Mouse (Mus musculus) heart, embryonic 11.5 days (tissue): ENCODE results near the gene Hace1. TPM values are rescaled to one million over a fixed set of nuclear protein-coding genes. Genes with fewer than 3 reads are reported as not detected.

ENCODE experiments used
- ATAC-seq: fragments of 200-750 bp; cut with Nextera tagmentation; replicated peaks from 2 replicates; pipeline ENCODE4 v1.8.0; 2017; ENCODE audit warnings: moderate library complexity; ENCODE audit not compliant: insufficient number of reproducible peaks, low FRiP score, low TSS enrichment
- H3K27ac ChIP-seq: fragments of 300-500 bp; sonication (generic); 2 replicates; pipeline ENCODE4 v1.5.1; 2014; ENCODE audit warnings: mild to moderate bottlenecking, low read depth, low read length
- H3K27me3 ChIP-seq: fragments of 300-500 bp; sonication (generic); 2 replicates; pipeline ENCODE4 v1.6.1; 2014; ENCODE audit warnings: mild to moderate bottlenecking, low read length, mixed read lengths; ENCODE audit not compliant: control insufficient read depth, insufficient read depth
- H3K36me3 ChIP-seq: fragments of 300-500 bp; sonication (generic); 2 replicates; pipeline ENCODE4 v1.6.1; 2014; ENCODE audit warnings: mild to moderate bottlenecking, low read length, moderate library complexity, mixed read lengths; ENCODE audit not compliant: control insufficient read depth, insufficient read depth
- H3K4me1 ChIP-seq: fragments of 300-500 bp; sonication (generic); 2 replicates; pipeline ENCODE4 v1.6.1; 2014; ENCODE audit warnings: low read length; ENCODE audit not compliant: control insufficient read depth, insufficient read depth
- H3K4me2 ChIP-seq: fragments of 300-500 bp; sonication (generic); 2 replicates; pipeline ENCODE4 v1.6.1; 2014; ENCODE audit warnings: mild to moderate bottlenecking, moderate library complexity
- H3K4me3 ChIP-seq: fragments of 300-500 bp; sonication (generic); 2 replicates; pipeline ENCODE4 v1.5.1; 2014; ENCODE audit warnings: low read depth, low read length
- H3K9ac ChIP-seq: fragments of 300-500 bp; sonication (generic); 2 replicates; pipeline ENCODE4 v1.6.1; 2014; ENCODE audit warnings: mild to moderate bottlenecking, low read depth, low read length, moderate library complexity
- H3K9me3 ChIP-seq: fragments of 300-500 bp; sonication (generic); replicated peaks from 2 replicates; pipeline ENCODE4 v1.6.1; 2016; ENCODE audit warnings: low read length; ENCODE audit not compliant: control insufficient read depth
- WGBS: fragments of 180-500 bp; shearing (Covaris S2); extraction: QIAGEN DNeasy Blood & Tissue Kit; methylation state at CpG from one replicate; pipeline ENCODE4 v1.1.7; 2014; ENCODE audit not compliant: insufficient replicate concordance; 5-methylcytosine and 5-hydroxymethylcytosine counted together
- polyA plus RNA-seq: library from polyadenylated mRNA; unstranded; fragments of >200 nt; fragmentation: Nextera tagmentation; extraction: Ambion mirVana; gene quantifications from 2 replicates; pipeline ENCODE4 v1.2.1, GENCODE M21; 2014

The Hace1 gene
- polyA plus RNA-seq, 1 experiment from 2014 or later = 22.5 TPM

GRCm38 (mm10) chr10:45605853-45606252, 28.2 kb downstream of the Hace1 start:
- Histone ChIP-seq H3K9ac (no peak overlapping the region), H3K9me3 (no peaks in the 10 kb centered on the region), H3K4me1 (no peaks in the 10 kb centered on the region), H3K27ac (no peak overlapping the region), H3K4me3 (no peak overlapping the region), H3K36me3 (peaks cover 10% of the 10 kb centered on the region), H3K27me3 (no peaks in the 10 kb centered on the region), H3K4me2 (no peak overlapping the region)
- ATAC-seq = no peak
- 86% methylated on average over 3 of the region's 3 CpGs for WGBS

- Histone ChIP-seq H3K4me3 (no peak overlapping the region), H3K27ac (no peak overlapping the region), H3K36me3 (peaks cover 10% of the 10 kb centered on the region), H3K27me3 (no peaks in the 10 kb centered on the region), H3K9me3 (no peaks in the 10 kb centered on the region), H3K4me2 (no peak overlapping the region), H3K4me1 (no peaks in the 10 kb centered on the region), H3K9ac (no peak overlapping the region)
- WGBS = 93% methylated on average over 1 of the region's 1 CpGs
- ATAC-seq = no peak
Measured at GRCm38 (mm10) chr10:45610727-45611126, 33.1 kb downstream of the Hace1 start.

- Histone ChIP-seq H3K27ac (no peak overlapping the region), H3K4me2 (no peak overlapping the region), H3K9me3 (no peaks in the 10 kb centered on the region), H3K4me1 (no peaks in the 10 kb centered on the region), H3K36me3 (no peaks in the 10 kb centered on the region), H3K9ac (no peak overlapping the region), H3K27me3 (no peaks in the 10 kb centered on the region), H3K4me3 (no peak overlapping the region)
- ATAC-seq = no peak; the same call in 1 of the 2 replicates
- 90% methylated on average over 5 of the region's 5 CpGs for WGBS
Measured at GRCm38 (mm10) chr10:45616012-45616411, 38.4 kb downstream of the Hace1 start.

GRCm38 (mm10) chr10:45619039-45619438, 41.4 kb downstream of the Hace1 start:
- no peak overlapping the region for H3K4me2 ChIP-seq
- WGBS = 60% methylated on average over 3 of the region's 3 CpGs
- no peaks in the 10 kb centered on the region for H3K36me3 ChIP-seq
- H3K9me3 ChIP-seq = no peaks in the 10 kb centered on the region
- no peaks in the 10 kb centered on the region for H3K27me3 ChIP-seq
- H3K27ac ChIP-seq = peak overlapping the region; percentile 41; the same call in 1 of the 2 replicates
- H3K4me3 ChIP-seq = no peak overlapping the region
- ATAC-seq = no peak
- H3K9ac ChIP-seq = no peak overlapping the region
- no peaks in the 10 kb centered on the region for H3K4me1 ChIP-seq

GRCm38 (mm10) chr10:45631995-45632394, 54.4 kb downstream of the Hace1 start:
- no peak overlapping the region for H3K4me3 ChIP-seq
- no peak overlapping the region for H3K9ac ChIP-seq
- no peaks in the 10 kb centered on the region for H3K27me3 ChIP-seq
- no peak overlapping the region for H3K27ac ChIP-seq
- no peak for ATAC-seq
- no peak overlapping the region for H3K4me2 ChIP-seq
- no peaks in the 10 kb centered on the region for H3K36me3 ChIP-seq
- H3K9me3 ChIP-seq = no peaks in the 10 kb centered on the region
- no peaks in the 10 kb centered on the region for H3K4me1 ChIP-seq
- WGBS = 81% methylated on average over 3 of the region's 3 CpGs

- H3K4me3 ChIP-seq = no peak overlapping the region
- ATAC-seq = no peak
- no peaks in the 10 kb centered on the region for H3K27me3 ChIP-seq
- H3K4me1 ChIP-seq = no peaks in the 10 kb centered on the region
- 92% methylated on average over 10 of the region's 10 CpGs for WGBS
- no peak overlapping the region for H3K9ac ChIP-seq
- no peaks in the 10 kb centered on the region for H3K9me3 ChIP-seq
- H3K36me3 ChIP-seq = no peaks in the 10 kb centered on the region
- H3K4me2 ChIP-seq = no peak overlapping the region
- H3K27ac ChIP-seq = no peak overlapping the region
Measured at GRCm38 (mm10) chr10:45632641-45633040, 55.0 kb downstream of the Hace1 start.

GRCm38 (mm10) chr10:45635201-45635600, 57.6 kb downstream of the Hace1 start:
- Histone ChIP-seq H3K4me3 (no peak overlapping the region), H3K27me3 (no peaks in the 10 kb centered on the region), H3K9ac (no peak overlapping the region), H3K4me2 (no peak overlapping the region), H3K4me1 (no peaks in the 10 kb centered on the region), H3K27ac (no peak overlapping the region), H3K9me3 (no peaks in the 10 kb centered on the region), H3K36me3 (no peaks in the 10 kb centered on the region)
- WGBS = 86% methylated on average over 3 of the region's 3 CpGs
- no peak for ATAC-seq

- Histone ChIP-seq H3K36me3 (no peaks in the 10 kb centered on the region), H3K4me3 (no peak overlapping the region), H3K4me1 (no peaks in the 10 kb centered on the region), H3K4me2 (no peak overlapping the region), H3K9me3 (no peaks in the 10 kb centered on the region), H3K9ac (no peak overlapping the region), H3K27ac (no peak overlapping the region), H3K27me3 (no peaks in the 10 kb centered on the region)
- no peak for ATAC-seq
Measured at GRCm38 (mm10) chr10:45639762-45640161, 62.1 kb downstream of the Hace1 start.

GRCm38 (mm10) chr10:45654026-45654425, 76.4 kb downstream of the Hace1 start:
- H3K36me3 ChIP-seq = no peaks in the 10 kb centered on the region
- no peak overlapping the region for H3K4me3 ChIP-seq
- H3K4me1 ChIP-seq = no peaks in the 10 kb centered on the region
- no peak overlapping the region for H3K27ac ChIP-seq
- no peak overlapping the region for H3K9ac ChIP-seq
- no peaks in the 10 kb centered on the region for H3K27me3 ChIP-seq
- ATAC-seq = no peak
- no peaks in the 10 kb centered on the region for H3K9me3 ChIP-seq
- H3K4me2 ChIP-seq = no peak overlapping the region
- WGBS = 89% methylated on average over 2 of the region's 2 CpGs
